ENCODE assay signal across 15 mouse cellular contexts in the genomic region with DNA sequence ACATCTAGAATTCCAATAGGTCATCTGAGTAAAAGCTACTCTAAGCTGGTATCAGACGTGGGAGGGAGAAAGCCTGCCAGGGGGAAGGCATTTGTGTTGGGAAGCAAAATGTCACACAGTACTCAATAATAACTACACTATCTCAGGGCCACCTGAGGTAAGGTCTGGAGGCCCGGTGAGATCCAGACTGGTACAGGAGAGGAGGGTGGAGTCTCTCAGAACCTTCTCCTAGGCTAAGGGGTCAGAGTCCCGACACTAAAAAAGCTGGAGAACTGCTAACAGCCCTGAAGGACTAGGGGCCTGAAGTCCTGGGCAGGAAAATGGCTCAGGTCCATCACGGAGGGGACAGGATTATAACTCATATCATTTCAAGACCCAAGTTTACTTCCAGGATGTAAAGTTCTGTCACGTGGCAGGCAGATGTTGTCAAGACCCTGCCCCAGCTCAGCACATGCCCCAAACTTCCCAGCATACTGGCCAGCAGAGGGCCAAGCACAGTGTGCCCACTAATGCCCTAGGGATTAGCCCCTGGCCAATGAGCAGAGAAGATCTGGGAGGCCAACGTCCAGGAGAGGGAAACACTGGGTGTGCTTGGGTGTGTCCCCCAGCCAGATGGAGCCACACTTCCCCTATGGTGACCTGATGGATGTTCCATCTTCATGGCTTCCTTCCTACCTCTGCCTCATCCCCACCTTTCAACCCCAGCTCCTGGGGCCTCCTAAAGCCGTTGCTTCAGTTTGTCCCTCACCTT. TPM values are rescaled to one million over a fixed set of nuclear protein-coding genes. Genes with fewer than 3 reads are reported as not detected.
A peak's percentile ranks its signal among the peaks of the same experiment; 100 is the strongest.
DNase-seq lines count a peak whose midpoint lies in the region; ATAC-seq and TF ChIP-seq lines count a peak whose summit lies in the region.
"Had no signal": no experiment of that assay in that cellular context is flagged by ENCODE, and none has a peak within 500 bp of the region (broad histone marks: within the 10 kb centered on the region; RNA-seq: fewer than 3 reads in every experiment).

No protein-coding gene starts in this region.

- H3K9me3 ChIP-seq in limb, embryonic 10.5 days (replicated peaks) = no peaks in the 10 kb centered on the region
- no peaks in the 10 kb centered on the region for H3K9me3 ChIP-seq in forebrain, postnatal 0 days (ENCODE audit: low read length)
- H3K9me3 ChIP-seq: embryonic facial prominence, embryonic 13.5 days; forebrain, embryonic 12.5 days; heart, embryonic 12.5 days had no signal

- no peaks in the 10 kb centered on the region for H3K27me3 ChIP-seq in limb, embryonic 10.5 days (ENCODE audit: low read depth, poor library complexity, severe bottlenecking)
- no peaks in the 10 kb centered on the region for H3K27me3 ChIP-seq in forebrain, postnatal 0 days (ENCODE audit: insufficient read depth, low read length)
- H3K27me3 ChIP-seq: embryonic facial prominence, embryonic 13.5 days; heart, embryonic 12.5 days had no signal

- H3K9ac ChIP-seq in forebrain, postnatal 0 days = no peak overlapping the region
- H3K9ac ChIP-seq: embryonic facial prominence, embryonic 13.5 days; forebrain, embryonic 12.5 days; heart, embryonic 12.5 days had no signal

- no peak overlapping the region for H3K4me3 ChIP-seq in layer of hippocampus, adult 2 months
- no peak overlapping the region for H3K4me3 ChIP-seq in limb, embryonic 10.5 days
- no peak overlapping the region for H3K4me3 ChIP-seq in forebrain, postnatal 0 days (ENCODE audit: low read depth, low read length)
- H3K4me3 ChIP-seq: embryonic facial prominence, embryonic 13.5 days; forebrain, embryonic 12.5 days; heart, embryonic 12.5 days had no signal

- H3K36me3 ChIP-seq in limb, embryonic 10.5 days = no peaks in the 10 kb centered on the region
- no peaks in the 10 kb centered on the region for H3K36me3 ChIP-seq in forebrain, postnatal 0 days (ENCODE audit: insufficient read depth)
- H3K36me3 ChIP-seq: embryonic facial prominence, embryonic 13.5 days; forebrain, embryonic 12.5 days; heart, embryonic 12.5 days had no signal

- peak overlapping the region; percentile 98 for H3K27ac ChIP-seq in layer of hippocampus, adult 2 months
- peak overlapping the region; percentile 83 for H3K27ac ChIP-seq in limb, embryonic 10.5 days
- H3K27ac ChIP-seq in forebrain, postnatal 0 days (ENCODE audit: low read depth, low read length) = no peak overlapping the region
- H3K27ac ChIP-seq: embryonic facial prominence, embryonic 13.5 days had no signal

- H3K4me1 ChIP-seq in limb, embryonic 10.5 days = peaks cover 67% of the 10 kb centered on the region
- H3K4me1 ChIP-seq in forebrain, postnatal 0 days (ENCODE audit: insufficient read depth) = no peaks in the 10 kb centered on the region

- WGBS in limb, embryonic 10.5 days = 73% methylated on average over 7 of the region's 7 CpGs
- WGBS in forebrain, postnatal 0 days = 80% methylated on average over 7 of the region's 7 CpGs

- 0 out of 2 replicates have a peak, but pooled peaks have one; percentile 19 for ATAC-seq in granulocyte monocyte progenitor cell, adult 5-6 weeks (replicated peaks; ENCODE audit: poor library complexity, severe bottlenecking)
- ATAC-seq in monocyte, adult 5-6 weeks (replicated peaks; ENCODE audit: insufficient number of reproducible peaks, low FRiP score, low TSS enrichment, poor library complexity, severe bottlenecking) = peak; percentile 40; the same call in 1 of the 2 replicates
- ATAC-seq in forebrain, postnatal 0 days = no peak
- ATAC-seq: CD4-positive, CD25-positive, alpha-beta regulatory T cell, adult 4 months had no signal

- DNase-seq in layer of hippocampus, adult 2 months (ENCODE audit: low spot score in 2 of 2) = no peak
- DNase-seq in layer of hippocampus, adult 11-12 months (ENCODE audit: low spot score) = no peak
- DNase-seq in limb, embryonic 10.5 days (ENCODE audit: low spot score) = no peak
- no peak for DNase-seq in forebrain, postnatal 0 days
- DNase-seq in adrenal gland, postnatal 25 days = no peak
- no peak for DNase-seq in left cerebral cortex, adult 18-20 months (ENCODE audit: low spot score in 2 of 2)
- DNase-seq: cerebellum, postnatal 36 days; right cerebral cortex, postnatal 4 days; thymus, postnatal 25 days had no signal

- H3K4me2 ChIP-seq in forebrain, postnatal 0 days (ENCODE audit: low read depth) = no peak overlapping the region
- H3K4me2 ChIP-seq: embryonic facial prominence, embryonic 13.5 days; forebrain, embryonic 12.5 days; heart, embryonic 12.5 days had no signal

- 0 out of 2 replicates have a peak, but pooled peaks have one; percentile 11 for TF ChIP-seq CTCF in layer of hippocampus, adult 2 months (conservative IDR thresholded peaks at IDR 0.05)
- TF ChIP-seq CTCF in forebrain, postnatal 0 days (IDR thresholded peaks at IDR 0.05; ENCODE audit: low read depth) = no peak

RNA-seq across cellular contexts. Expression of a gene that starts 24.1 kb away (rescaled TPM):
- total RNA-seq in layer of hippocampus, adult 2 months (2021) = 10 to 100 TPM; 48.7 to 49.6 TPM
- 12.6 and 21.3 TPM in 2 replicates for total RNA-seq in granulocyte monocyte progenitor cell, adult 5-6 weeks (2014; fragmentation: Nextera tagmentation)
- 11.6 and 24.7 TPM in 2 replicates for total RNA-seq in granulocyte monocyte progenitor cell, adult 5-6 weeks (2017)
- polyA plus RNA-seq in limb, embryonic 10.5 days (2016; fragmentation: Nextera tagmentation; extraction: Ambion mirVana) = 27.1 and 27.7 TPM in 2 replicates
- total RNA-seq in monocyte, adult 5-6 weeks (2017) = 52.0 to 121 TPM (median 56.1 TPM) in 3 replicates
- total RNA-seq in forebrain, postnatal 0 days (2014; rRNA removed) = 16.0 and 17.6 TPM in 2 replicates
- polyA plus RNA-seq in forebrain, postnatal 0 days (2015; fragmentation: Nextera tagmentation; extraction: Ambion mirVana) = 5.0 and 5.5 TPM in 2 replicates
- 36.2 and 46.0 TPM in 2 replicates for total RNA-seq in adrenal gland, postnatal 25 days (2021)
- total RNA-seq in left cerebral cortex, adult 18-20 months (2021) = 10 to 100 TPM; 58.2 to 70.2 TPM
